Mouse (Mus musculus): Measurements from ENCODE around the gene Arnt.

DNA sequence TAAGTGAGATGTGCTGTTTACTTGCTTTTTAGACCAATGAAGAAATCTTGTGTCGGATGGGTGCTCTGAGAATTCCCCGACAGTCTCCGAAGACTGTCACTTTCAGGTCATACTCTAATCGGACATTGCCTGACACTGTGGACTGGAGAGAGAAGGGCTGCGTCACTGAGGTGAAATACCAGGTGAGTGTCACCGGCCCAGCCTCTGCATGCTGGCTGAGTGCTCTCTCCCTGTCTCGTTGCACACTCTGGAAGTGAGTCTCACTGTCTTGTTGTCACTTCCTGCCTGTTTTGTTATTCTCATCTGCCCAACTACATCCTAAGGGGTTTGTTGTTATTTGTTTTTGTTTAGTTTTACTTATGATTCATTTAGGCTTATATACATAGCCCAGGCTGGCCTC, 108.8 kb downstream of the Arnt start:
- TF ChIP-seq CTCF (conservative IDR thresholded peaks at IDR 0.05; ENCODE audit: low read length) (no peak), NANOG (IDR thresholded peaks at IDR 0.05; ENCODE audit: borderline replicate concordance, low read length) (no peak), POU5F1 (IDR thresholded peaks at IDR 0.05; ENCODE audit: borderline replicate concordance, low read length) (no peak)

All from E14TG2a.4 (cell line).